Mouse (Mus musculus) liver, adult 2 months (tissue): Measurements from ENCODE around the gene Fam205a1. TPM values are rescaled to one million over a fixed set of nuclear protein-coding genes. Genes with fewer than 3 reads are reported as not detected.

Experiments used
- DNase-seq: peaks from one replicate; pipeline ENCODE4 v3.0.0-alpha.2; 2011; ENCODE audit warnings: low read depth, low spot score; ENCODE audit errors: extremely low read depth
- H3K27ac ChIP-seq: fragments of 200-500 bp; replicated peaks from 2 replicates; pipeline ENCODE4 v1.5.1; 2012; ENCODE audit warnings: low read depth, mild to moderate bottlenecking, control low read depth, inconsistent platforms, low read length; ENCODE audit not compliant: insufficient read depth
- H3K27me3 ChIP-seq: fragments of 200-500 bp; 2 replicates; pipeline ENCODE4 v1.6.1; 2012; ENCODE audit warnings: mild to moderate bottlenecking, moderate library complexity, low read length, inconsistent platforms; ENCODE audit not compliant: control insufficient read depth, insufficient read depth
- H3K36me3 ChIP-seq: fragments of 200-500 bp; 2 replicates; pipeline ENCODE4 v1.6.1; 2012; ENCODE audit warnings: low read length, inconsistent platforms; ENCODE audit not compliant: control insufficient read depth, insufficient read depth
- H3K4me1 ChIP-seq: fragments of 200-500 bp; 2 replicates; pipeline ENCODE4 v1.6.1; 2011; ENCODE audit warnings: low read length; ENCODE audit not compliant: control insufficient read depth, insufficient read depth
- H3K4me3 ChIP-seq: fragments of 200-500 bp; 2 replicates; pipeline ENCODE4 v1.5.1; 2011; ENCODE audit warnings: low read depth, mild to moderate bottlenecking, control low read depth, low read length, moderate library complexity; ENCODE audit not compliant: insufficient read depth
- H3K79me2 ChIP-seq: fragments of 200-500 bp; 2 replicates; pipeline ENCODE4 v1.6.1; 2012; ENCODE audit warnings: inconsistent platforms, mild to moderate bottlenecking, low read length, moderate library complexity; ENCODE audit not compliant: control insufficient read depth, insufficient read depth
- H3K9ac ChIP-seq: fragments of 200-500 bp; 2 replicates; pipeline ENCODE4 v1.6.1; 2012; ENCODE audit warnings: low read depth, mild to moderate bottlenecking, control low read depth, inconsistent platforms, low read length
- CTCF ChIP-seq: fragments of 200-500 bp; IDR thresholded peaks from 2 replicates; pipeline ENCODE4 v1.5.1; 2011; ENCODE audit warnings: low read depth, low read length, control low read depth
- POLR2A ChIP-seq: fragments of 200-500 bp; IDR thresholded peaks from 2 replicates; pipeline ENCODE4 v1.6.1; 2011; ENCODE audit warnings: low read length, control low read depth; ENCODE audit not compliant: insufficient read depth; ENCODE audit errors: extremely low read depth
- WGBS: fragments of 180-500 bp; shearing (Covaris S2); methylation state at CpG from one replicate; pipeline ENCODE4 v1.1.7; 2018; 5-methylcytosine and 5-hydroxymethylcytosine counted together
- polyA plus RNA-seq: library from polyadenylated mRNA; depleted of rRNA; stranded (reverse); fragments of >200 nt; gene quantifications from 2 replicates; pipeline ENCODE4 v1.2.3, GENCODE M21; 2012
- total RNA-seq: library from RNA; depleted of rRNA; stranded (reverse); fragments of >200 nt; gene quantifications from 2 replicates; pipeline ENCODE4 v1.2.3, GENCODE M21; 2014

The Fam205a1 gene
- total and polyA plus RNA-seq, 2 experiments: not detected

DNA sequence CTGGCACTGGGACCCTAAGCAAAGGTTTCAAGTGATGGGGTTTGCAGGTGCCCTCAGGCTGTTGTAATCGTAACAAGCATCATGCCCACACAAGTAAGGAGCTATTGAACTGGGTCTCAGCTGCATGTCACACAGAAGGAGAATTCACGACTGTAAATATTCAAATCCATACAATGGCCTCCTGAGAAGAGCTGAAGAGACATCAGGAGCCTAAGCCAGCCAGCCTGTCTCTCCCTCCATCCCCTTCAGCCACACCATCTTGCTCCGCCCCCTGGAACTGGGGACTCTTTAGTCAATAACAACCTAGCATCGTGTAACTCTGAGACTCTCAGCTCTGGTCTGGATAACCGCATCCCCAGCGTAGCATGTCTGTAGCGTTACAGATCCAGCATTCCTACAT is 37.5 kb upstream of the Fam205a1 start:
- Histone ChIP-seq H3K27me3 (no peaks in the 10 kb centered on the region), H3K4me3 (no peak overlapping the region), H3K79me2 (no peaks in the 10 kb centered on the region), H3K27ac (no peak overlapping the region), H3K4me1 (no peaks in the 10 kb centered on the region), H3K9ac (no peak overlapping the region), H3K36me3 (no peaks in the 10 kb centered on the region)
- DNase-seq: no peak
- 71% methylated on average over 7 of the region's 7 CpGs for WGBS
- TF ChIP-seq CTCF: no peak
- TF ChIP-seq POLR2A: no peak

GRCm38 (mm10) chr4:42888806-42889205 is 35.1 kb upstream of the Fam205a1 start:
- Histone ChIP-seq H3K27me3 (no peaks in the 10 kb centered on the region), H3K9ac (no peak overlapping the region), H3K36me3 (no peaks in the 10 kb centered on the region), H3K4me1 (no peaks in the 10 kb centered on the region), H3K79me2 (no peaks in the 10 kb centered on the region), H3K27ac (no peak overlapping the region), H3K4me3 (no peak overlapping the region)
- DNase-seq: no peak
- TF ChIP-seq POLR2A (no peak), CTCF (no peak)
- 90% methylated on average over 6 of the region's 6 CpGs for WGBS

- 86% methylated on average over 6 of the region's 6 CpGs for WGBS
- no peak overlapping the region for H3K9ac ChIP-seq
- no peak for TF ChIP-seq CTCF
- no peak for TF ChIP-seq POLR2A
- H3K27me3 ChIP-seq: no peaks in the 10 kb centered on the region
- no peak overlapping the region for H3K27ac ChIP-seq
- H3K4me1 ChIP-seq: no peaks in the 10 kb centered on the region
- no peaks in the 10 kb centered on the region for H3K36me3 ChIP-seq
- no peaks in the 10 kb centered on the region for H3K79me2 ChIP-seq
- H3K4me3 ChIP-seq: no peak overlapping the region
- no peak for DNase-seq
Observed at GRCm38 (mm10) chr4:42886926-42887325, 33.2 kb upstream of the Fam205a1 start.

- DNase-seq: no peak
- Histone ChIP-seq H3K36me3 (no peaks in the 10 kb centered on the region), H3K27me3 (no peaks in the 10 kb centered on the region), H3K4me3 (no peak overlapping the region), H3K4me1 (no peaks in the 10 kb centered on the region; the same call in 1 of the 2 replicates), H3K27ac (no peak overlapping the region), H3K9ac (no peak overlapping the region), H3K79me2 (no peaks in the 10 kb centered on the region)
- TF ChIP-seq POLR2A (no peak), CTCF (no peak)
- WGBS: 31% methylated on average over 1 of the region's 1 CpGs
Observed at GRCm38 (mm10) chr4:42880677-42880948, 26.9 kb upstream of the Fam205a1 start.

DNA sequence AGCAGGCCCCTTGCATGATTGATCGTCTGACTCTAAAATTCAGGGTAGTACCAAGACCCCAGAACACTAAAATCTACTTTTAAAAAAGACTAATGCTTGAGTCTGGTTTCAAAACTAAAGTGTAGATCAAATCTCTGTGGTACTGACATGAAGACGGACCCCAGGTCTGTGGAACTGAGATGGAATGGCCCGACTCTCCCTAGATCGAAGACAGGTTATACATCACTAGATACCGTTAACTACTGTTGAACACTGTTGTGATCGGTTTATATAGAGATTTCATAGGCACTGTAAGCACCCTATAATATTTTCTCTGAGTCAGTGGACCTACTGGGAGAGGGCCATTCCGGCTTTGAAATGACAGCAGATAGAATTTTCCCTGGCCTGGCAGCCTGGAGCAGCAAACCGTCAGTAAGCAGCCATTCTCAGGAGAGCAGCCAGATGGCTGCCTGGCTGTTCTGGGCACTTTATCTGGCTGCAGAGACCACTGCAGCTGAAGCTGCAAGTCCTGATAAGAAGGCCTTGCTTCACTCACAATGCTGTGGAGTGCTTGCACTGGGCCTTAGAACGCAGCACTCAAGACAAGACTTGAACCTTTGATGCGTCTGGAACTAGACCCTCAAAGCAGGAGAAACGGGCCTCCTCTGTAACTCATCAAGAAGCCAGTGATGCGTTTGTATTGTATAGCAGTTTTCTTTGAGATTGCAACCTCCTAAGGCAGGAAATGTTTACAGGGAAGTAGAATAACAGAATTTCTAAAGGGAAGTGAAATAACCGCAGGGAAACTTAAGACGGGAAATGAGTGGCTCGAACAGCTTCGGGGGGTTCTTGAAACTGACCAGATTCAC is 26.4 kb upstream of the Fam205a1 start:
- Histone ChIP-seq H3K79me2 (no peaks in the 10 kb centered on the region), H3K36me3 (no peaks in the 10 kb centered on the region), H3K27me3 (no peaks in the 10 kb centered on the region), H3K9ac (no peak overlapping the region), H3K27ac (no peak overlapping the region), H3K4me3 (no peak overlapping the region), H3K4me1 (no peaks in the 10 kb centered on the region; the same call in 1 of the 2 replicates)
- DNase-seq: peak; percentile 13
- TF ChIP-seq CTCF (no peak), POLR2A (no peak)
- 75% methylated on average over 16 of the region's 16 CpGs for WGBS

GRCm38 (mm10) chr4:42877657-42878056 is 24.0 kb upstream of the Fam205a1 start:
- no peak for DNase-seq
- Histone ChIP-seq H3K79me2 (no peaks in the 10 kb centered on the region), H3K4me1 (no peaks in the 10 kb centered on the region; the same call in 1 of the 2 replicates), H3K9ac (no peak overlapping the region), H3K27me3 (no peaks in the 10 kb centered on the region), H3K4me3 (no peak overlapping the region), H3K36me3 (no peaks in the 10 kb centered on the region), H3K27ac (no peak overlapping the region)
- WGBS: 79% methylated on average over 2 of the region's 2 CpGs
- TF ChIP-seq POLR2A (no peak), CTCF (no peak)
